Mouse (Mus musculus): Measurements from ENCODE around the gene 1700001O22Rik.

- TF ChIP-seq CTCF (IDR thresholded peaks at IDR 0.05; ENCODE audit: low read depth, low read length) (no peak), POLR2A (IDR thresholded peaks at IDR 0.05; ENCODE audit: insufficient read depth, low read length) (no peak)
Observed at GRCm38 (mm10) chr2:30783346-30783745, 20.1 kb downstream of the 1700001O22Rik start.
